Mouse (Mus musculus) MEL (cell line): Measurements from ENCODE around the gene Lrp10.

Experiments used
- CTCF ChIP-seq, 3 experiments: IDR thresholded peaks in 2 of 3; conservative IDR thresholded peaks in 1 of 3; 2 replicates each; pipeline ENCODE4 v1.5.1; 2011 to 2012; ENCODE audit warnings: low read length in 3 of 3, low read depth in 2 of 3, mild to moderate bottlenecking in 2 of 3, improper control_type of control experiment in 1 of 3, inconsistent platforms in 1 of 3, mixed read lengths in 1 of 3, moderate library complexity in 1 of 3; ENCODE audit not compliant: control insufficient read depth in 1 of 3, insufficient read depth in 1 of 3, poor library complexity in 1 of 3, severe bottlenecking in 1 of 3
- HCFC1 ChIP-seq: IDR thresholded peaks from 2 replicates; pipeline ENCODE4 v1.6.1; 2012; ENCODE audit warnings: low read depth, mild to moderate bottlenecking, inconsistent platforms, low read length, improper control_type of control experiment, moderate library complexity
- NELFE ChIP-seq: IDR thresholded peaks from 2 replicates; pipeline ENCODE4 v1.6.1; 2011; ENCODE audit warnings: low read depth, low read length, improper control_type of control experiment
- POLR2A ChIP-seq, 2 experiments: IDR thresholded peaks; 2 replicates each; pipeline ENCODE4 v1.6.1; 2011 to 2012; ENCODE audit warnings: low read length in 2 of 2, mild to moderate bottlenecking in 2 of 2, control low read depth in 1 of 2, improper control_type of control experiment in 1 of 2, low read depth in 1 of 2, moderate library complexity in 1 of 2; ENCODE audit not compliant: control insufficient read depth in 1 of 2, insufficient read depth in 1 of 2, poor library complexity in 1 of 2
- POLR2AphosphoS2 ChIP-seq: IDR thresholded peaks from 2 replicates; pipeline ENCODE4 v1.6.1; 2011; ENCODE audit warnings: low read length, improper control_type of control experiment
- ZC3H11A ChIP-seq: IDR thresholded peaks from 2 replicates; pipeline ENCODE4 v1.6.1; 2012; ENCODE audit warnings: low read depth, mild to moderate bottlenecking, inconsistent platforms, low read length, improper control_type of control experiment
- ZNF384 ChIP-seq: IDR thresholded peaks from 2 replicates; pipeline ENCODE4 v1.6.1; 2012; ENCODE audit warnings: low read depth, mild to moderate bottlenecking, inconsistent platforms, low read length, improper control_type of control experiment

DNA sequence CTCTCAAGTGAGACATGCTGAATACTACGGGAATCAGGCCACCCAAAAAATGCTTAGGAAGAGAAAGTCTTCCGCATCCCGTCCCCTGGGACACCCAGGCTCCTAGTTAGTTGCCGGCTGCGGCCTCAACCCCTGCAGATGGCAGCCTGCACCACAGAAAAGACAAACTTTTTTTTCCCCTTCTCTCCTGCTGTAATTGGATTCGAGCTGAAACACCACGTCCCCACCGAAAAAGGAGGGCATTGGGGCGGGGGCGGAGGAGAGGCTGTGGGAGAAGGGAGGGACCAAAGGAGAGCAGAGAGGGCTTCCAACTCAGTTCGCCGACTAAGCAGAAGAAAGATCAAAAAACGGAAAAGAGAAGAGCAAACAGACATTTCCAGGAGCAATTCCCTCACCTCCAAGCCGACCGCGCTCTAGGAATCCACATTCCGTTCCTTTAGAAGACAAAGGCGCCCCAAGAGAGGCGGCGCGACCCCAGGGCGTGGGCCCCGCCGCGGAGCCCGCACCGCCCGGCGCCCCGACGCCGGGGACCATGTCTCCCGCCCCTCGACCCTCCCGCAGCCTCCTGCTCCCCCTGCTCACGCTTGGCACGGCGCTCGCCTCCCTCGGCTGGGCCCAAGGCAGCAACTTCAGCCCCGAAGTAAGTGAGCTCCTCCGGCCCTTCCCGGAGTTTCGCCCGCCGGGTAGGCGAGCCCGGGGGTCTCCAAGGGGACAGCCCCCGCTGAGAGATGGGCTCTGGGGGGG lies 32.4 kb upstream of the Lrp10 start, which contains the start of gene Mmp14:
- TF ChIP-seq POLR2A (IDR thresholded peaks at IDR 0.05; ENCODE audit: control insufficient read depth in 1 of 2, insufficient read depth in 1 of 2, low read depth in 1 of 2, low read length in 2 of 2, poor library complexity in 1 of 2) (peak in 1 of 2 experiments; percentile 59; a peak in 2 of 4 replicates), POLR2AphosphoS2 (peak; percentile 56; the same call in 1 of the 2 replicates), NELFE (peak; percentile 56; the same call in 1 of the 2 replicates), CTCF (IDR thresholded peaks at IDR 0.05 in 2 of 3, conservative IDR thresholded peaks at IDR 0.05 in 1 of 3; ENCODE audit: control insufficient read depth in 1 of 3, insufficient read depth in 1 of 3, low read depth in 2 of 3, low read length in 3 of 3, poor library complexity in 1 of 3, severe bottlenecking in 1 of 3) (peak in 2 of 3 experiments; percentile 32 to 36; a peak in 4 of 6 replicates), ZNF384 (peak; percentile 80), ZC3H11A (peak; percentile 22; the same call in 1 of the 2 replicates), HCFC1 (no peak)
